Mouse (Mus musculus) myocyte (in vitro differentiated cells): ENCODE measurements around the gene Aida.

Experiments used
- CEBPB ChIP-seq: IDR thresholded peaks from 2 replicates; pipeline ENCODE4 v1.6.1; 2011; ENCODE audit warnings: mild to moderate bottlenecking, moderate library complexity; ENCODE audit not compliant: poor library complexity, insufficient read depth, severe bottlenecking
- E2F4 ChIP-seq: IDR thresholded peaks from one replicate; pipeline ENCODE4 v1.6.1; 2011; ENCODE audit warnings: mild to moderate bottlenecking, control low read depth, moderate library complexity; ENCODE audit not compliant: insufficient read depth
- MAX ChIP-seq: IDR thresholded peaks from one replicate; pipeline ENCODE4 v1.6.1; 2011; ENCODE audit warnings: low read depth, mild to moderate bottlenecking, control low read depth
- MYOD1 ChIP-seq, 3 experiments: IDR thresholded peaks; one replicate each; pipeline ENCODE4 v1.6.1; 2011; ENCODE audit warnings: control low read depth in 2 of 3, low read depth in 2 of 3, mild to moderate bottlenecking in 2 of 3, moderate library complexity in 1 of 3; ENCODE audit not compliant: insufficient read length in 2 of 3, control insufficient read depth in 1 of 3
- MYOG ChIP-seq, 3 experiments: IDR thresholded peaks; one replicate each; pipeline ENCODE4 v1.6.1; 2011; ENCODE audit warnings: control low read depth in 2 of 3, low read depth in 2 of 3, mild to moderate bottlenecking in 2 of 3; ENCODE audit not compliant: insufficient read length in 2 of 3, control insufficient read depth in 1 of 3, insufficient read depth in 1 of 3
- POLR2A ChIP-seq: IDR thresholded peaks from one replicate; pipeline ENCODE4 v1.6.1; 2011; ENCODE audit warnings: low read depth, mild to moderate bottlenecking, control low read depth, moderate library complexity; ENCODE audit not compliant: insufficient read length
- POLR2AphosphoS2 ChIP-seq: IDR thresholded peaks from one replicate; pipeline ENCODE4 v1.6.1; 2011; ENCODE audit warnings: low read depth, control low read depth; ENCODE audit not compliant: insufficient read length
- REST ChIP-seq: IDR thresholded peaks from one replicate; pipeline ENCODE4 v1.6.1; 2011; ENCODE audit warnings: mild to moderate bottlenecking, control low read depth, moderate library complexity; ENCODE audit not compliant: insufficient read depth, insufficient read length
- SRF ChIP-seq: IDR thresholded peaks from one replicate; pipeline ENCODE4 v1.6.1; 2011; ENCODE audit warnings: low read depth; ENCODE audit not compliant: control insufficient read depth, insufficient read length
- TCF12 ChIP-seq: IDR thresholded peaks from one replicate; pipeline ENCODE4 v1.6.1; 2011; ENCODE audit warnings: mild to moderate bottlenecking, control low read depth; ENCODE audit not compliant: poor library complexity, insufficient read depth, severe bottlenecking
- TCF3 ChIP-seq: IDR thresholded peaks from one replicate; pipeline ENCODE4 v1.6.1; 2011; ENCODE audit warnings: low read depth, control low read depth; ENCODE audit not compliant: insufficient read length
- USF1 ChIP-seq: IDR thresholded peaks from one replicate; pipeline ENCODE4 v1.6.1; 2011; ENCODE audit warnings: low read depth, mild to moderate bottlenecking, control low read depth, moderate library complexity

GRCm38 (mm10) chr1:183275763-183276162 lies 20.6 kb upstream of the Aida start:
- TF ChIP-seq POLR2A (no peak), POLR2AphosphoS2 (peak; percentile 54), TCF12 (no peak), USF1 (no peak), SRF (no peak), E2F4 (no peak), CEBPB (no peak), MAX (no peak), REST (no peak), MYOD1 (IDR thresholded peaks at IDR 0.05; ENCODE audit: control insufficient read depth in 1 of 3, insufficient read length in 2 of 3, low read depth in 2 of 3) (no peak), MYOG (IDR thresholded peaks at IDR 0.05; ENCODE audit: control insufficient read depth in 1 of 3, insufficient read depth in 1 of 3, insufficient read length in 2 of 3, low read depth in 2 of 3) (no peak), TCF3 (no peak)
